ENCODE assay signal across 9 mouse cellular contexts in the genomic region with DNA sequence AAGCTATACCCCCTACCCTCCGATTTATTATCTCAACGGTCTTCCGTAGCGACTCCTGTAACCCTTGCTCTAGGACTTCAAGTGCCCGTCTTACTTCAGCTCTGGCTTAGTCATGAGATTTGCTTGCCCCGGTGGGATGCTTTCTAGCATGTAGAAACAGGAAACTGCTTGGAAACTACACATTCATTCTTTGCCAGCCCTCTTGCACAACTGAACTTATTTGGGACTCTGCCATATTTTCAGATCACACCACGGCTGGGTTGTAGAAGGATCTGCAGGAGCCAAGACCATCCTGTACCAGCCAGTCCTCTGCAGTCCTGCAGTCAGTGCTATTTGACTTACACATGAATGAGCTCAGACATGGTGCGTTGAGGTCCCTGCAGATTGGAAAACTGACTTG.
DNase-seq lines count a peak whose midpoint lies in the region; ATAC-seq and TF ChIP-seq lines count a peak whose summit lies in the region.
"Had no signal": no experiment of that assay in that cellular context is flagged by ENCODE, and none has a peak within 500 bp of the region (broad histone marks: within the 10 kb centered on the region; RNA-seq: fewer than 3 reads in every experiment).

No protein-coding gene starts in this region.

- H3K4me2 ChIP-seq in kidney, embryonic 15.5 days, result no peak overlapping the region
- no peak overlapping the region for H3K4me2 ChIP-seq in lung, embryonic 14.5 days
- H3K4me2 ChIP-seq in stomach, postnatal 0 days (replicated peaks; ENCODE audit: low read depth), result no peak overlapping the region

- H3K4me1 ChIP-seq in kidney, embryonic 15.5 days, result 0 out of 2 replicates have a peak, but pooled peaks cover 3% of the 10 kb centered on the region
- 0 out of 2 replicates have a peak, but pooled peaks cover 3% of the 10 kb centered on the region for H3K4me1 ChIP-seq in lung, embryonic 14.5 days (ENCODE audit: insufficient read depth)
- H3K4me1 ChIP-seq in stomach, postnatal 0 days (replicated peaks; ENCODE audit: control insufficient read depth, insufficient read depth), result no peaks in the 10 kb centered on the region

- no peak for ATAC-seq in kidney, embryonic 15.5 days (replicated peaks; ENCODE audit: low FRiP score)
- no peak for ATAC-seq in lung, embryonic 14.5 days (ENCODE audit: insufficient read depth)
- no peak for ATAC-seq in stomach, postnatal 0 days (ENCODE audit: low FRiP score, low TSS enrichment)

- 84% methylated on average over 8 of the region's 8 CpGs for WGBS in kidney, embryonic 15.5 days
- WGBS in lung, embryonic 14.5 days, result 60% methylated on average over 8 of the region's 8 CpGs
- WGBS in stomach, postnatal 0 days, result 64% methylated on average over 8 of the region's 8 CpGs

- H3K9me3 ChIP-seq in kidney, embryonic 15.5 days (replicated peaks), result no peaks in the 10 kb centered on the region
- H3K9me3 ChIP-seq in lung, embryonic 14.5 days (ENCODE audit: low read depth, low read length), result no peaks in the 10 kb centered on the region
- H3K9me3 ChIP-seq in stomach, postnatal 0 days (ENCODE audit: control insufficient read depth, low read length), result no peaks in the 10 kb centered on the region

- H3K9ac ChIP-seq in kidney, embryonic 15.5 days, result no peak overlapping the region
- no peak overlapping the region for H3K9ac ChIP-seq in lung, embryonic 14.5 days
- H3K9ac ChIP-seq in stomach, postnatal 0 days (ENCODE audit: low read length), result no peak overlapping the region

- H3K36me3 ChIP-seq in kidney, embryonic 15.5 days, result no peaks in the 10 kb centered on the region
- H3K36me3 ChIP-seq in lung, embryonic 14.5 days (ENCODE audit: insufficient read depth), result no peaks in the 10 kb centered on the region
- H3K36me3 ChIP-seq in stomach, postnatal 0 days (ENCODE audit: control insufficient read depth, insufficient read depth, low read length), result no peaks in the 10 kb centered on the region

- peak; percentile 16 for DNase-seq in kidney, postnatal 10 days
- DNase-seq in adipocyte (ENCODE audit: low spot score), result peak; percentile 94
- DNase-seq in fibroblast of lung, adult 2 months (ENCODE audit: low read depth), result peak; percentile 82
- peak; percentile 73 for DNase-seq in lung, embryonic 14.5 days
- no peak for DNase-seq in right cerebral cortex, adult 18-20 months
- DNase-seq in stomach, postnatal 0 days (ENCODE audit: low spot score), result no peak
- no peak for DNase-seq in left cerebral cortex, postnatal 36 days (ENCODE audit: low spot score in 2 of 2)
- DNase-seq: thymus, postnatal 4 days had no signal

- no peak overlapping the region for H3K4me3 ChIP-seq in kidney, embryonic 15.5 days (replicated peaks)
- no peak overlapping the region for H3K4me3 ChIP-seq in lung, embryonic 14.5 days (ENCODE audit: low read depth, low read length)
- H3K4me3 ChIP-seq in stomach, postnatal 0 days (ENCODE audit: low read depth, low read length), result no peak overlapping the region

- H3K27me3 ChIP-seq in kidney, embryonic 15.5 days, result no peaks in the 10 kb centered on the region
- no peaks in the 10 kb centered on the region for H3K27me3 ChIP-seq in lung, embryonic 14.5 days (ENCODE audit: insufficient read depth, low read length)
- no peaks in the 10 kb centered on the region for H3K27me3 ChIP-seq in stomach, postnatal 0 days (ENCODE audit: control insufficient read depth, insufficient read depth, low read length)

- intact Hi-C loops in left cerebral cortex, postnatal 36 days (cut with DNase I), result no loop called here

- TF ChIP-seq CTCF in lung, embryonic 14.5 days (IDR thresholded peaks at IDR 0.05; ENCODE audit: low read depth), result no peak
- TF ChIP-seq CTCF in stomach, postnatal 0 days (IDR thresholded peaks at IDR 0.05; ENCODE audit: low read depth), result no peak

- H3K27ac ChIP-seq in kidney, embryonic 15.5 days, result no peak overlapping the region
- no peak overlapping the region for H3K27ac ChIP-seq in lung, embryonic 14.5 days (ENCODE audit: low read depth)
- no peak overlapping the region for H3K27ac ChIP-seq in stomach, postnatal 0 days (replicated peaks)

- no peak for TF ChIP-seq EP300 in stomach, postnatal 0 days (optimal IDR thresholded peaks at IDR 0.05)

Comparison
In these comparisons a context has a peak if more than half of its experiments do, and no peak if none do; other contexts are left out.
1. DNase-seq: peak in kidney, postnatal 10 days (single experiment), adipocyte (single experiment), fibroblast of lung, adult 2 months (single experiment) and lung, embryonic 14.5 days (single experiment); none in right cerebral cortex, adult 18-20 months (single experiment), stomach, postnatal 0 days (single experiment) and left cerebral cortex, postnatal 36 days (0 of 2).